Mouse (Mus musculus) ES-E14 (cell line): ENCODE results near the gene Mpp6. TPM values are rescaled to one million over a fixed set of nuclear protein-coding genes. Genes with fewer than 3 reads are reported as not detected.

Source experiments
- DNase-seq: peaks from one replicate; pipeline ENCODE4 v3.0.0-alpha.2; 2013; ENCODE audit warnings: low read depth, low spot score
- H3K27ac ChIP-seq: 2 replicates; pipeline ENCODE4 v1.5.1; 2012; ENCODE audit warnings: low read depth, mild to moderate bottlenecking, low read length, moderate library complexity, mixed read lengths; ENCODE audit not compliant: poor library complexity, insufficient read depth, severe bottlenecking
- H3K36me3 ChIP-seq: 2 replicates; pipeline ENCODE4 v1.6.1; 2012; ENCODE audit warnings: mild to moderate bottlenecking, low read length, moderate library complexity, mixed read lengths; ENCODE audit not compliant: control insufficient read depth, poor library complexity, insufficient read depth, severe bottlenecking
- H3K4me1 ChIP-seq, 2 experiments: fragments of 150-350 bp in 1 of 2; sonication (generic) in 1 of 2; 2 replicates each; pipeline ENCODE4 v1.6.1; 2012; ENCODE audit warnings: low read length in 2 of 2, mild to moderate bottlenecking in 1 of 2, mixed read lengths in 1 of 2; ENCODE audit not compliant: control insufficient read depth in 2 of 2, insufficient read depth in 2 of 2, poor library complexity in 1 of 2
- H3K4me3 ChIP-seq, 2 experiments: fragments of 150-350 bp in 1 of 2; sonication (generic) in 1 of 2; 2 replicates each; pipeline ENCODE4 v1.5.1; 2012; ENCODE audit warnings: low read length in 2 of 2, low read depth in 1 of 2, mild to moderate bottlenecking in 1 of 2, mixed read lengths in 1 of 2; ENCODE audit not compliant: insufficient read depth in 1 of 2, poor library complexity in 1 of 2, severe bottlenecking in 1 of 2
- H3K9ac ChIP-seq: 2 replicates; pipeline ENCODE4 v1.6.1; 2012; ENCODE audit warnings: low read depth, mild to moderate bottlenecking, low read length, mixed read lengths; ENCODE audit not compliant: poor library complexity, insufficient read depth, severe bottlenecking
- H3K9me3 ChIP-seq: fragments of 150-350 bp; sonication (generic); 2 replicates; pipeline ENCODE4 v1.6.1; 2012; ENCODE audit warnings: low read depth, mild to moderate bottlenecking, low read length; ENCODE audit not compliant: control insufficient read depth, insufficient read depth
- CHD2 ChIP-seq: IDR thresholded peaks from 2 replicates; pipeline ENCODE4 v1.6.1; 2014; ENCODE audit warnings: mild to moderate bottlenecking, low read depth, low read length, inconsistent platforms
- HCFC1 ChIP-seq: IDR thresholded peaks from 2 replicates; pipeline ENCODE4 v1.6.1; 2012; ENCODE audit warnings: low read length, inconsistent platforms, borderline replicate concordance; ENCODE audit not compliant: insufficient read depth
- MAFK ChIP-seq: IDR thresholded peaks from 2 replicates; pipeline ENCODE4 v1.6.1; 2014; ENCODE audit warnings: mild to moderate bottlenecking, low read depth, low read length, inconsistent platforms; ENCODE audit not compliant: insufficient read depth
- ZC3H11A ChIP-seq: IDR thresholded peaks from 2 replicates; pipeline ENCODE4 v1.6.1; 2012; ENCODE audit warnings: low read depth, mild to moderate bottlenecking, inconsistent platforms, low read length, borderline replicate concordance
- ZNF384 ChIP-seq: IDR thresholded peaks from 2 replicates; pipeline ENCODE4 v1.6.1; 2012; ENCODE audit warnings: low read depth, low read length, inconsistent platforms
- in situ Hi-C, 2 experiments: fragments of 600-800 bp; cut with MboI; formaldehyde crosslinking; loops; one replicate each; pipeline ENCODE4 v1.15.1; 2025; ENCODE audit warnings: low sequenced_read_pairs in 2 of 2, inconsistent platforms in 1 of 2; ENCODE audit not compliant: unreplicated experiment in 2 of 2
- total RNA-seq: library from RNA; depleted of rRNA; stranded (reverse); fragments of 300-350 nt; gene quantifications from 2 replicates; pipeline ENCODE4 v1.2.3, GENCODE M21; 2012

Gene Mpp6
- total RNA-seq, 1 experiment, result 64.2 TPM

DNA sequence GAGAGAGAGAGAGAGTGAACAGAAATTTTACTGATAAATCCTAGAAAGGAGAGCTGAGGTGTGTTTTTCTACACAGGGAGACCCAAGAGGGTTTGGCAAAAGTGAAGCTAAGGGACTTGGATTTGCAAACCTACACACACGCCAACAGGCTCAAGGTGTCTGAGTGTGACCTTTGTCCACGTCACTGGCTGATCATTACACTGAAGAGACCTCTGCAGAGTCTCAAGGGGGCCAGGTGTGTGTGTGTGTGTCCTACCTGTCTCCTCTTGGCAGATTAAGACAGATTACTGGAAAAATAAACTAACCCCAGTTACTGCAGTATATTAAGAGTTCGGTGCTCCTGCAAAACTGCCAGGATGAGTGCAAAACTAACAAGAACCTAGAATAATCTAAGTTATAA lies 27.6 kb downstream of the Mpp6 start:
- Histone ChIP-seq H3K4me3 (no peak overlapping the region), H3K4me1 (peaks cover 3 to 4% of the 10 kb centered on the region in 2 experiments; a peak in 3 of 4 replicates), H3K9ac (no peak overlapping the region), H3K9me3 (no peaks in the 10 kb centered on the region), H3K36me3 (no peaks in the 10 kb centered on the region), H3K27ac (no peak overlapping the region)
- DNase-seq, result no peak
- TF ChIP-seq CHD2 (no peak), ZC3H11A (no peak), MAFK (no peak)
- in situ Hi-C loops, result no loop called here

DNA sequence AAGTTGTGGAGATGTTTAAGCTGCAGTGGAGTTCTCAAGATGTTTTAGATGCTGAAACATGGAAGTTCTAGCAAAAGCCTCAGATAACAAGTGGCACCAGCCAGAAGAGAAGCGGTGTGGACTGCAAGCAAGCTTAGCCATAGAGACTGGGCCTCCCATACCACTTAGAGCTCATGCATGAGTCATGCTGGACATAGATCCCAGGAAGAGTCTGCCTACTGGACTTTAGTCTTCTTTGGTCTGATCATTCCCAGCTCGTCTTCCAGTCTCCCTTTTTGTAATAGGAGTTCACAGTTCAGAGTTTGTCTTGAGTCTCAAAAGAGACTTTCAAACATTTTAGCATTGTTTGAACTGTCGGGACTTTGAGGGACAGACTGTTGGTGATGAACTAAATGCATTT lies 29.5 kb downstream of the Mpp6 start:
- H3K27ac ChIP-seq, result no peak overlapping the region
- H3K9me3 ChIP-seq, result no peaks in the 10 kb centered on the region
- H3K4me3 ChIP-seq, result no peak overlapping the region
- H3K9ac ChIP-seq, result no peak overlapping the region
- H3K36me3 ChIP-seq, result no peaks in the 10 kb centered on the region
- H3K4me1 ChIP-seq, result peaks cover 3 to 4% of the 10 kb centered on the region in 2 experiments; a peak in 3 of 4 replicates
- TF ChIP-seq CHD2, result no peak
- TF ChIP-seq HCFC1, result no peak
- no peak for TF ChIP-seq MAFK
- TF ChIP-seq ZNF384, result no peak
- TF ChIP-seq ZC3H11A, result no peak
- in situ Hi-C loops, result no loop called here
- no peak for DNase-seq

DNA sequence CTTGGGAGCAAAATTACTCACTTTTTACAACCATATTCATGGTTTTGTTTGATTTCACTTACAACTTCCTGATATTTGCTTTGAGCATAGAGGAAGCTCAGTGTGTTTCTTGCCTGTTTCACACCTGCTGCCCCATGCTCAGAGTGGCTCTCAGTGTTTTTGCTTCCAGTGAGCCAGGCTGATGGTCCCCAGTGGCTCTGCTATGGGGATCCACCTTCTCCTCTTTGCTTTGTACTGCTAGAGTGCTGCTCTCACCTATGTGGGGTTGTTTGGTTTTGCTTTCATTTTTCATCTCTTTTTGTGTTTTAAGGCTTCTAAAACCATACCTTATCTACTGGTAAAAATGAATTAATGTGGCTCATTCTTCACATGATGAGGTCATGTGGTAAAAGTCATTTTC lies 36.1 kb downstream of the Mpp6 start:
- no peak for DNase-seq
- H3K4me1 ChIP-seq, result peaks cover 0 to 2% of the 10 kb centered on the region in 2 experiments; a peak in 1 of 4 replicates
- in situ Hi-C loops, result no loop called here
- no peak overlapping the region for H3K9ac ChIP-seq
- H3K27ac ChIP-seq, result no peak overlapping the region
- no peaks in the 10 kb centered on the region; the same call in 1 of the 2 replicates for H3K36me3 ChIP-seq
- no peak overlapping the region for H3K4me3 ChIP-seq
- no peaks in the 10 kb centered on the region for H3K9me3 ChIP-seq
- TF ChIP-seq HCFC1, result no peak
- TF ChIP-seq CHD2, result no peak
- no peak for TF ChIP-seq ZNF384
- no peak for TF ChIP-seq MAFK
- TF ChIP-seq ZC3H11A, result no peak

DNA sequence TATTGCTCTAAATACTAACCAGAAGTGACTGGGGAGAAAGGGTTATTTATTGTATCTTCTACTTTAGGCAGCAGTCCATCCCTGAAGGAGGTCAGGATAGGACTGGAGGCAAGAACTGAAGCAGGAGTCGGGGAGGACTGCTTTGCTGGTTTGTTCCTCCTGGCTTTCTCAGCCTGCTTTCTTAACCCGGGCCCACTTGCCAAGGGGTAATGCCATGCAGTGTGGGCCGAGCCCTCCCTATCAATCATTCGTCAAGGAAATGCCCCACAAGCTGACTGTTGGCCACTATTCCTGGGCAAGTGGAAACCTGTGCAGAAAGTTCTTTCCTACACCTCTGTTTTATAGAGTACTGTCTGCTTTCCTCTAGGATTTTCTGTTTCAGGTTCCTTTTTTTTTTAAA lies 39.3 kb downstream of the Mpp6 start:
- DNase-seq, result no peak
- H3K27ac ChIP-seq, result no peak overlapping the region
- no peak overlapping the region for H3K9ac ChIP-seq
- no peaks in the 10 kb centered on the region for H3K9me3 ChIP-seq
- TF ChIP-seq MAFK, result no peak
- TF ChIP-seq ZNF384, result no peak
- no peak for TF ChIP-seq HCFC1
- TF ChIP-seq ZC3H11A, result no peak
- no peak for TF ChIP-seq CHD2
- no peaks in the 10 kb centered on the region for H3K4me1 ChIP-seq
- in situ Hi-C loops, result no loop called here
- no peaks in the 10 kb centered on the region; the same call in 1 of the 2 replicates for H3K36me3 ChIP-seq
- H3K4me3 ChIP-seq, result no peak overlapping the region

DNA sequence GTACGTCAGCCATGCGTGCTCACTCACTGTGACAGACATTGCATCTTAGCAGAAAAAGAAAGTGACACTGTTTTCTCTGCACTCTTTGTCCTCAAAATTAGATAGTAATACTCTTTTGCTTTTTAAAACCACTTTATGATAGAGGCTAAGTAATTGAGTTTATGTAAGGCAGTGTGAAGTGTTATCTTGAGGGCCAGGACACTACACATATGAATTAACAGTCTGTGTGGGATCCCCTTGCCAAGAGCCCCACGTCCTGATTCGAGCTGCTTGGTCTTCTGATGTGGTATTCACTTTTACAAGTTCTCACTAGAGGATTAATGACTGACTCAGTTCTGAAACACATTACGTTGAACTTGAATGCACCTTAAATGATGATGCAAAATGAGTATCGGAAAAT lies 49.8 kb downstream of the Mpp6 start:
- Histone ChIP-seq H3K36me3 (no peaks in the 10 kb centered on the region; the same call in 1 of the 2 replicates), H3K9me3 (no peaks in the 10 kb centered on the region), H3K9ac (no peak overlapping the region), H3K4me1 (no peaks in the 10 kb centered on the region), H3K4me3 (no peak overlapping the region), H3K27ac (no peak overlapping the region)
- TF ChIP-seq ZC3H11A (no peak), MAFK (no peak), CHD2 (no peak), HCFC1 (no peak), ZNF384 (no peak)
- in situ Hi-C loops, result no loop called here
- DNase-seq, result no peak
